Mouse (Mus musculus) E14TG2a.4 (cell line): ENCODE measurements around the gene Pfas.

Experiments used
- CTCF ChIP-seq: conservative IDR thresholded peaks from 2 replicates; pipeline ENCODE4 v1.5.1; 2014; ENCODE audit warnings: low read length
- POU5F1 ChIP-seq: IDR thresholded peaks from 2 replicates; pipeline ENCODE4 v1.6.1; 2014; ENCODE audit warnings: low read length, borderline replicate concordance

- TF ChIP-seq CTCF (no peak), POU5F1 (no peak)
These were observed 63.0 kb downstream of the Pfas start for GRCm38 (mm10) chr11:68945245-68945644.
